Mouse (Mus musculus) lung, postnatal 0 days (tissue): ENCODE measurements around the gene Ccr2. TPM values are rescaled to one million over a fixed set of nuclear protein-coding genes. Genes with fewer than 3 reads are reported as not detected.
"Not testable (repeated sequence)": the region's sequence is repeated elsewhere in the genome, so short reads cannot be mapped to it uniquely, and the experiment has no call there.

Experiments used
- ATAC-seq: fragments of 200-750 bp; cut with Nextera tagmentation; 2 replicates; pipeline ENCODE4 v1.8.0; 2017; ENCODE audit warnings: moderate library complexity
- DNase-seq: peaks from one replicate; pipeline ENCODE4 v3.0.0-alpha.2; 2016; ENCODE audit warnings: low spot score
- H3K27ac ChIP-seq: fragments of 300-500 bp; sonication (generic); 2 replicates; pipeline ENCODE4 v1.5.1; 2014; ENCODE audit warnings: antibody characterized with exemption, mild to moderate bottlenecking, low read length, mixed read lengths
- H3K27me3 ChIP-seq: fragments of 300-500 bp; sonication (generic); replicated peaks from 2 replicates; pipeline ENCODE4 v1.6.1; 2014; ENCODE audit warnings: low read length, mixed read lengths; ENCODE audit not compliant: insufficient read depth
- H3K36me3 ChIP-seq: fragments of 300-500 bp; sonication (generic); 2 replicates; pipeline ENCODE4 v1.6.1; 2014; ENCODE audit warnings: low read length, mixed read lengths; ENCODE audit not compliant: insufficient read depth
- H3K4me1 ChIP-seq: fragments of 300-500 bp; sonication (generic); 2 replicates; pipeline ENCODE4 v1.6.1; 2014; ENCODE audit warnings: antibody characterized with exemption, low read depth, low read length, mixed read lengths; ENCODE audit not compliant: insufficient read depth
- H3K4me2 ChIP-seq: fragments of 300-500 bp; sonication (generic); replicated peaks from 2 replicates; pipeline ENCODE4 v1.6.1; 2014; ENCODE audit warnings: low read depth, mild to moderate bottlenecking, low read length, moderate library complexity, mixed read lengths
- H3K4me3 ChIP-seq: fragments of 300-500 bp; sonication (generic); 2 replicates; pipeline ENCODE4 v1.5.1; 2014; ENCODE audit warnings: low read depth, low read length
- H3K9ac ChIP-seq: fragments of 300-500 bp; sonication (generic); replicated peaks from 2 replicates; pipeline ENCODE4 v1.6.1; 2014; ENCODE audit warnings: low read depth, mild to moderate bottlenecking
- H3K9me3 ChIP-seq: fragments of 300-500 bp; sonication (generic); 2 replicates; pipeline ENCODE4 v1.6.1; 2016; ENCODE audit warnings: low read length, mixed read lengths
- CTCF ChIP-seq: IDR thresholded peaks from 2 replicates; pipeline ENCODE4 v1.5.1; 2016; ENCODE audit warnings: antibody characterized with exemption, mild to moderate bottlenecking
- EP300 ChIP-seq: IDR thresholded peaks from 2 replicates; pipeline ENCODE4 v1.6.1; 2016; ENCODE audit warnings: antibody characterized with exemption, mild to moderate bottlenecking, control low read depth
- WGBS: fragments of 180-500 bp; shearing (Covaris S2); extraction: QIAGEN DNeasy Blood & Tissue Kit; methylation state at CpG from one replicate; pipeline ENCODE4 v1.1.7; 2014; 5-methylcytosine and 5-hydroxymethylcytosine counted together
- polyA plus RNA-seq: library from polyadenylated mRNA; unstranded; fragments of >200 nt; fragmentation: Nextera tagmentation; extraction: Ambion mirVana; gene quantifications from 2 replicates; pipeline ENCODE4 v1.2.1, GENCODE M21; 2015

Gene Ccr2
- polyA plus RNA-seq: 6.7 and 7.8 TPM in 2 replicates

GRCm38 (mm10) chr9:124101723-124102122, at the start of gene Ccr2:
Ccr2 (plus strand) TSS chr9:124101950.
- no peak for TF ChIP-seq EP300
- no peak for TF ChIP-seq CTCF
- WGBS: 77% methylated on average over 4 of the region's 4 CpGs
- H3K4me2 ChIP-seq: no peak within 1 kb of the TSS

GRCm38 (mm10) chr9:124053532-124053931, 48.2 kb upstream of the Ccr2 start:
- ATAC-seq (peak; percentile 44), DNase-seq (peak; percentile 79)
- Histone ChIP-seq H3K4me2 (no peak overlapping the region), H3K4me3 (no peak overlapping the region), H3K27me3 (no peaks in the 10 kb centered on the region), H3K36me3 (no peaks in the 10 kb centered on the region), H3K9me3 (no peaks in the 10 kb centered on the region), H3K9ac (no peak overlapping the region), H3K27ac (no peak overlapping the region), H3K4me1 (no peaks in the 10 kb centered on the region)
- TF ChIP-seq EP300 (peak; percentile 19; the same call in 1 of the 2 replicates), CTCF (no peak)
- WGBS: 26% methylated on average over 2 of the region's 2 CpGs

More at GRCm38 (mm10) chr9:124101723-124102122, at the start of gene Ccr2:
- H3K9ac ChIP-seq: no peak within 1 kb of the TSS
- H3K9me3 ChIP-seq: no peaks in the 10 kb centered on the region
- no peaks in the 10 kb centered on the region for H3K27me3 ChIP-seq
- H3K4me1 ChIP-seq: no peaks in the 10 kb centered on the region
- no peaks in the 10 kb centered on the region for H3K36me3 ChIP-seq
- H3K4me3 ChIP-seq: no peak within 1 kb of the TSS
- DNase-seq (no peak), ATAC-seq (no peak)
- no peak within 1 kb of the TSS for H3K27ac ChIP-seq

- H3K27ac ChIP-seq: peak overlapping the region; percentile 55
- no peaks in the 10 kb centered on the region for H3K4me1 ChIP-seq
- H3K9me3 ChIP-seq: no peaks in the 10 kb centered on the region
- H3K36me3 ChIP-seq: no peaks in the 10 kb centered on the region
- peak; percentile 80 for TF ChIP-seq EP300
- TF ChIP-seq CTCF: no peak
- H3K4me3 ChIP-seq: no peak overlapping the region
- no peaks in the 10 kb centered on the region for H3K27me3 ChIP-seq
- H3K9ac ChIP-seq: no peak overlapping the region
- ATAC-seq: peak; percentile 68
- peak; percentile 82 for DNase-seq
- no peak overlapping the region for H3K4me2 ChIP-seq
- WGBS: 27% methylated on average over 3 of the region's 3 CpGs
Observed at GRCm38 (mm10) chr9:124056158-124056709, 45.5 kb upstream of the Ccr2 start.

- ATAC-seq: no peak
- H3K27ac ChIP-seq: no peak overlapping the region
- WGBS: 44% methylated on average over 2 of the region's 2 CpGs
- DNase-seq: no peak
- TF ChIP-seq EP300 (no peak), CTCF (no peak)
- no peak overlapping the region for H3K4me3 ChIP-seq
- H3K27me3 ChIP-seq: no peaks in the 10 kb centered on the region
- no peaks in the 10 kb centered on the region for H3K4me1 ChIP-seq
- H3K36me3 ChIP-seq: no peaks in the 10 kb centered on the region
- H3K9ac ChIP-seq: no peak overlapping the region
- H3K4me2 ChIP-seq: no peak overlapping the region
- H3K9me3 ChIP-seq: no peaks in the 10 kb centered on the region
Observed at GRCm38 (mm10) chr9:124059660-124060352, 41.9 kb upstream of the Ccr2 start.

GRCm38 (mm10) chr9:124061474-124062432, 40.0 kb upstream of the Ccr2 start:
- H3K4me1 ChIP-seq, H3K27ac ChIP-seq, H3K27me3 ChIP-seq, H3K9me3 ChIP-seq, ATAC-seq, H3K4me3 ChIP-seq, DNase-seq, H3K4me2 ChIP-seq, H3K36me3 ChIP-seq, H3K9ac ChIP-seq: not testable (repeated sequence)
- WGBS: 42% methylated on average over 3 of the region's 3 CpGs

- Histone ChIP-seq H3K36me3 (no peaks in the 10 kb centered on the region), H3K4me2 (no peak overlapping the region), H3K9ac (no peak overlapping the region), H3K4me3 (no peak overlapping the region), H3K27ac (no peak overlapping the region), H3K9me3 (no peaks in the 10 kb centered on the region), H3K27me3 (no peaks in the 10 kb centered on the region), H3K4me1 (no peaks in the 10 kb centered on the region)
- no peak for ATAC-seq
- TF ChIP-seq CTCF: no peak
- DNase-seq: no peak
Observed at GRCm38 (mm10) chr9:124066572-124067103, 35.1 kb upstream of the Ccr2 start.
